7 mouse cellular contexts compared by ENCODE assay signal in the genomic region with DNA sequence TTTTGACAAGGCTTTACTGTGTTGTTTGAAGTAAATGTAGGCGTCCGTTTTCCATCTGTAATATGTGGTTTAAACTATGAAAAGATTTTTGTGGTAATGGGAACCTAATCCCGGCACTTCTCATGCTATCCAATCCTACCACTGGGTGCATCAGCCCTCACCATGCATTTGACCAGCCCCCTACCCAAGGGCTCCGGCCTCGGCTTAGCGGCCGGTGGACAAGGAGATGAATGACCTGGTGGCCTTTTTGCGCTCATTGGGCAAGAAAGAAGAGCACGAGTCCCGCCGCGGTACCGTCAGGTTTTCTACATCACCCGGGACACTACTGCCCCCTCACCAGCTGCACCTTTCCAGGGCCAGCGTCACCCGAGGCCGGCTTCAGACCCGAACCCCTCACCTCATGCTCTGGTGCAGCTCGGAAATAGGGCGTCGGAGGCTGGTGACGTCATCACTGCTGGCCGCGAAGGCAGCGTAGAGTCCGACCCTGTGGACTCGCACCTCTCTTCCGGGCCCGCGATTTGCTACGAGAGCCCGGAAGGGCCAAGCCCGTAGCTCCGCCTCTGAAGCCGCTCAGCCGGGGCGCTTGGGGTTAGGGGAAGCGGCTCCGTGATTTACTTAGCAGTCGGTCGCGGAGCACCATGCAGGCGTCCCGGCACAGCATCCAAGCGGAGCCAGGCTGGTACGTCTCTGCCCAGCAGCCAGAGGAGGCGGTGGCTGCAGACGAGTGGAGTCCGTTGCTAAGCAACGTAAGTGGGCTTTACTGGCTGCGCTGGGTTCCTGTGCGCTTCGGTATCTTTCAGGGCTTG. TPM values are rescaled to one million over a fixed set of nuclear protein-coding genes. Genes with fewer than 3 reads are reported as not detected.
A peak's percentile ranks its signal among the peaks of the same experiment; 100 is the strongest.
DNase-seq lines count a peak whose midpoint lies in the region; ATAC-seq lines count a peak whose summit lies in the region.

TSS of gene Trmt5 (minus strand) at position 424 of the 806 bp plus-strand sequence.
TSS of gene Slc38a6 (plus strand) at position 493 of the 806 bp plus-strand sequence.

- H3K9me3 ChIP-seq in limb, embryonic 10.5 days (replicated peaks) = no peaks in the 10 kb centered on the region
- H3K9me3 ChIP-seq in midbrain, embryonic 13.5 days = no peaks in the 10 kb centered on the region

- H3K36me3 ChIP-seq in limb, embryonic 10.5 days = peaks cover 44% of the 10 kb centered on the region
- H3K36me3 ChIP-seq in midbrain, embryonic 13.5 days = peaks cover 22% of the 10 kb centered on the region

- peak; percentile 98 for ATAC-seq in granulocyte monocyte progenitor cell, adult 5-6 weeks (replicated peaks; ENCODE audit: poor library complexity, severe bottlenecking)
- peak; percentile 99 for ATAC-seq in midbrain, embryonic 13.5 days

- peak within 1 kb of the TSS; percentile 84 for H3K4me3 ChIP-seq in limb, embryonic 10.5 days
- peak within 1 kb of the TSS; percentile 82 for H3K4me3 ChIP-seq in midbrain, embryonic 13.5 days (replicated peaks)

- DNase-seq in adrenal gland, adult 8-10 months = peak; percentile 91
- DNase-seq in embryo, embryonic 9.5 days (ENCODE audit: extremely low spot score) = peak; percentile 95
- peak; percentile 93 for DNase-seq in kidney, adult 11 months
- DNase-seq in limb, embryonic 10.5 days (ENCODE audit: low spot score) = peak; percentile 96
- peak; percentile 80 for DNase-seq in spleen, adult 12 weeks (ENCODE audit: low spot score)

- under 1% methylated on average over 53 of the region's 53 CpGs for WGBS in limb, embryonic 10.5 days
- under 1% methylated on average over 53 of the region's 53 CpGs for WGBS in midbrain, embryonic 13.5 days

- peak within 1 kb of the TSS; percentile 91 for H3K27ac ChIP-seq in limb, embryonic 10.5 days
- H3K27ac ChIP-seq in midbrain, embryonic 13.5 days = peak within 1 kb of the TSS; percentile 87

- peaks cover 21% of the 10 kb centered on the region for H3K4me1 ChIP-seq in limb, embryonic 10.5 days
- peaks cover 33% of the 10 kb centered on the region for H3K4me1 ChIP-seq in midbrain, embryonic 13.5 days (replicated peaks)

- H3K9ac ChIP-seq in midbrain, embryonic 13.5 days (replicated peaks) = peak within 1 kb of the TSS; percentile 88

- H3K27me3 ChIP-seq in limb, embryonic 10.5 days (ENCODE audit: low read depth, poor library complexity, severe bottlenecking) = no peaks in the 10 kb centered on the region
- no peaks in the 10 kb centered on the region for H3K27me3 ChIP-seq in midbrain, embryonic 13.5 days

- peak within 1 kb of the TSS; percentile 76 for H3K4me2 ChIP-seq in midbrain, embryonic 13.5 days (replicated peaks)

RNA-seq across cellular contexts. Expression of gene Trmt5, which starts in this region (rescaled TPM):
- total RNA-seq in adrenal gland, adult 8-10 months (2022) = 10 to 100 TPM; 13.1 to 19.5 (median 14.6) TPM
- total RNA-seq in granulocyte monocyte progenitor cell, adult 5-6 weeks (2014; fragmentation: Nextera tagmentation) = 28.0 and 29.2 TPM in 2 replicates
- 29.9 and 33.0 TPM in 2 replicates for total RNA-seq in granulocyte monocyte progenitor cell, adult 5-6 weeks (2017)
- 23.3 and 24.5 TPM in 2 replicates for polyA plus RNA-seq in limb, embryonic 10.5 days (2016; fragmentation: Nextera tagmentation; extraction: Ambion mirVana)
- polyA plus RNA-seq in midbrain, embryonic 13.5 days (2015; fragmentation: Nextera tagmentation; extraction: Ambion mirVana) = 16.5 and 17.6 TPM in 2 replicates

RNA-seq across cellular contexts. Expression of gene Slc38a6, which starts in this region (rescaled TPM):
- 10 to 100 TPM in 3 of 4 experiments, 1 to 10 TPM in 1; 7.5 to 16.0 (median 12.6) TPM for total RNA-seq in adrenal gland, adult 8-10 months (2022)
- 10.8 and 14.5 TPM in 2 replicates for total RNA-seq in granulocyte monocyte progenitor cell, adult 5-6 weeks (2014; fragmentation: Nextera tagmentation)
- total RNA-seq in granulocyte monocyte progenitor cell, adult 5-6 weeks (2017) = 2.8 and 3.1 TPM in 2 replicates
- polyA plus RNA-seq in limb, embryonic 10.5 days (2016; fragmentation: Nextera tagmentation; extraction: Ambion mirVana) = 8.6 and 10.8 TPM in 2 replicates
- polyA plus RNA-seq in midbrain, embryonic 13.5 days (2015; fragmentation: Nextera tagmentation; extraction: Ambion mirVana) = 10.0 and 10.4 TPM in 2 replicates

Comparison
In these comparisons a context has a peak if more than half of its experiments do, and no peak if none do; other contexts are left out.
1. Peak in every context shown above with its lines: DNase-seq, ATAC-seq, H3K4me3 ChIP-seq and H3K27ac ChIP-seq.